11 mouse cellular contexts compared by ENCODE assay signal in the genomic region with DNA sequence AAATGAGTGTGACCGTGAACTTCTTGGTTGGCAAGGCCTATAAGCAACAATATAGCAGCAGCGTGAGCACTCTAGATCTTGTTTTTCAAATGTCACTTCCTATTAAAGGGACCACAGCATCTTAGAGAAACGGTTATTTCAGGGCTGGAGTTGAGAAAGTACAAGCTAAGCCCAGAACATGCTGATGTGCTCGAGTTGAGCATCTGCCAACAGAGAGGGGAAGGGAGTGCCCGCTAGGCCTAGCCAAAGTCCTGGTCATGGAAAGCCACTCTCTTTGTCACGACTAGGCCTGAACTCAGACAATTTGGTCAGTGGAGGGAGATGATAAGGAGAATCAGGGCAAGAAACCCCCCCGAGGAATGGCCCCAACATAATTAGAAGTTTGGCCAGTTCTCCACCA.
A peak's percentile ranks its signal among the peaks of the same experiment; 100 is the strongest.
DNase-seq lines count a peak whose midpoint lies in the region; ATAC-seq and TF ChIP-seq lines count a peak whose summit lies in the region.
"Had no signal": no experiment of that assay in that cellular context is flagged by ENCODE, and none has a peak within 500 bp of the region (broad histone marks: within the 10 kb centered on the region; RNA-seq: fewer than 3 reads in every experiment).

No protein-coding gene starts in this region.

- WGBS in kidney, adult 2 months = 59% methylated on average over 7 of the region's 7 CpGs
- WGBS in kidney, embryonic 14.5 days = 83% methylated on average over 7 of the region's 7 CpGs
- 50% methylated on average over 7 of the region's 7 CpGs for WGBS in cerebellum, adult 2 months

- H3K27ac ChIP-seq in kidney, adult 2 months (ENCODE audit: insufficient read depth, low read depth, low read length) = no peak overlapping the region
- H3K27ac ChIP-seq in kidney, embryonic 14.5 days (ENCODE audit: low read depth, low read length) = no peak overlapping the region
- no peak overlapping the region for H3K27ac ChIP-seq in cerebellum, adult 2 months (ENCODE audit: insufficient read depth, low read length)
- H3K27ac ChIP-seq: embryonic facial prominence, embryonic 10.5 days; hindbrain, postnatal 0 days; limb, embryonic 13.5 days had no signal

- no peak overlapping the region for H3K4me2 ChIP-seq in kidney, embryonic 14.5 days (replicated peaks; ENCODE audit: low read depth, low read length)
- H3K4me2 ChIP-seq: limb, embryonic 13.5 days had no signal

- peak; percentile 22 for DNase-seq in kidney, adult 2 months
- peak; percentile 78 for DNase-seq in adipocyte (ENCODE audit: low spot score)
- peak; percentile 34 for DNase-seq in lung, postnatal 10 days
- no peak for DNase-seq in cerebellum, adult 2 months
- DNase-seq in layer of hippocampus, adult 11-12 months (ENCODE audit: low spot score) = no peak
- DNase-seq in thymus, adult 18-20 months = no peak

- H3K4me1 ChIP-seq in kidney, adult 2 months (ENCODE audit: control insufficient read depth, insufficient read depth, low read length) = no peaks in the 10 kb centered on the region
- no peaks in the 10 kb centered on the region for H3K4me1 ChIP-seq in kidney, embryonic 14.5 days (ENCODE audit: control insufficient read depth, insufficient read depth, low read length)
- H3K4me1 ChIP-seq in cerebellum, adult 2 months (ENCODE audit: control insufficient read depth, insufficient read depth, low read length) = no peaks in the 10 kb centered on the region
- H3K4me1 ChIP-seq: embryonic facial prominence, embryonic 10.5 days; limb, embryonic 13.5 days had no signal

- TF ChIP-seq POLR2A in kidney, adult 2 months (IDR thresholded peaks at IDR 0.05; ENCODE audit: low read depth, low read length) = no peak
- no peak for TF ChIP-seq POLR2A in cerebellum, adult 2 months (IDR thresholded peaks at IDR 0.05; ENCODE audit: borderline replicate concordance, insufficient read depth, low read length)

- H3K27me3 ChIP-seq in kidney, adult 2 months (replicated peaks; ENCODE audit: control insufficient read depth, insufficient read depth, low read length) = no peaks in the 10 kb centered on the region
- no peaks in the 10 kb centered on the region for H3K27me3 ChIP-seq in kidney, embryonic 14.5 days (ENCODE audit: control insufficient read depth, insufficient read depth, low read length)
- no peaks in the 10 kb centered on the region for H3K27me3 ChIP-seq in cerebellum, adult 2 months (ENCODE audit: control insufficient read depth, insufficient read depth, low read length)
- H3K27me3 ChIP-seq: limb, embryonic 13.5 days had no signal

- no peak overlapping the region for H3K4me3 ChIP-seq in kidney, adult 2 months (ENCODE audit: insufficient read depth, low read depth, low read length)
- no peak overlapping the region for H3K4me3 ChIP-seq in kidney, embryonic 14.5 days (ENCODE audit: low read length)
- no peak overlapping the region for H3K4me3 ChIP-seq in cerebellum, adult 2 months (replicated peaks; ENCODE audit: insufficient read depth, low read depth, low read length)
- H3K4me3 ChIP-seq: embryonic facial prominence, embryonic 10.5 days; limb, embryonic 13.5 days had no signal

- TF ChIP-seq CTCF in kidney, adult 2 months (conservative IDR thresholded peaks at IDR 0.05; ENCODE audit: insufficient read depth, insufficient read length, low read depth, low read length) = no peak
- TF ChIP-seq CTCF in cerebellum, adult 2 months (IDR thresholded peaks at IDR 0.05; ENCODE audit: borderline replicate concordance, insufficient read depth, low read depth, low read length) = no peak

- ATAC-seq in kidney, embryonic 14.5 days (ENCODE audit: low FRiP score, low TSS enrichment) = no peak
- ATAC-seq in granulocyte monocyte progenitor cell, adult 5-6 weeks (replicated peaks; ENCODE audit: poor library complexity, severe bottlenecking) = peak; percentile 23; the same call in 1 of the 2 replicates
- ATAC-seq: hindbrain, postnatal 0 days had no signal

- no peak overlapping the region for H3K9ac ChIP-seq in kidney, embryonic 14.5 days (ENCODE audit: low read depth, low read length)
- H3K9ac ChIP-seq: limb, embryonic 13.5 days had no signal

- no peaks in the 10 kb centered on the region; the same call in 1 of the 2 replicates for H3K36me3 ChIP-seq in kidney, adult 2 months (ENCODE audit: control insufficient read depth, insufficient read depth, low read length)
- H3K36me3 ChIP-seq in kidney, embryonic 14.5 days (ENCODE audit: control insufficient read depth, insufficient read depth, low read length) = peaks cover 2% of the 10 kb centered on the region; the same call in 1 of the 2 replicates
- H3K36me3 ChIP-seq: embryonic facial prominence, embryonic 10.5 days had no signal

- no peaks in the 10 kb centered on the region for H3K9me3 ChIP-seq in kidney, embryonic 14.5 days (ENCODE audit: control insufficient read depth, low read length)
- H3K9me3 ChIP-seq: embryonic facial prominence, embryonic 10.5 days; limb, embryonic 13.5 days had no signal

Comparison
In these comparisons a context has a peak if more than half of its experiments do, and no peak if none do; other contexts are left out.
1. DNase-seq: peak in kidney, adult 2 months (single experiment), adipocyte (single experiment) and lung, postnatal 10 days (single experiment); none in cerebellum, adult 2 months (0 of 2), layer of hippocampus, adult 11-12 months (single experiment) and thymus, adult 18-20 months (0 of 2).